Mouse (Mus musculus) lung, embryonic 14.5 days (tissue): ENCODE data around the gene Gckr. TPM values are rescaled to one million over a fixed set of nuclear protein-coding genes. Genes with fewer than 3 reads are reported as not detected.

ENCODE experiments used
- ATAC-seq: fragments of 200-750 bp; cut with Nextera tagmentation; 2 replicates; pipeline ENCODE4 v1.8.0; 2017; ENCODE audit warnings: mild to moderate bottlenecking, moderate TSS enrichment, moderate library complexity; ENCODE audit not compliant: insufficient read depth
- DNase-seq: peaks from one replicate; pipeline ENCODE4 v3.0.0-alpha.2; 2015
- H3K27ac ChIP-seq: fragments of 300-500 bp; sonication (generic); 2 replicates; pipeline ENCODE4 v1.5.1; 2014; ENCODE audit warnings: low read depth, mild to moderate bottlenecking, moderate library complexity
- H3K27me3 ChIP-seq: fragments of 300-500 bp; sonication (generic); 2 replicates; pipeline ENCODE4 v1.6.1; 2014; ENCODE audit warnings: low read length, control low read depth; ENCODE audit not compliant: insufficient read depth
- H3K36me3 ChIP-seq: fragments of 300-500 bp; sonication (generic); 2 replicates; pipeline ENCODE4 v1.6.1; 2014; ENCODE audit warnings: control low read depth; ENCODE audit not compliant: insufficient read depth
- H3K4me1 ChIP-seq: fragments of 300-500 bp; sonication (generic); 2 replicates; pipeline ENCODE4 v1.6.1; 2014; ENCODE audit warnings: antibody characterized with exemption, control low read depth; ENCODE audit not compliant: insufficient read depth
- H3K4me2 ChIP-seq: fragments of 300-500 bp; sonication (generic); 2 replicates; pipeline ENCODE4 v1.6.1; 2014; ENCODE audit warnings: mild to moderate bottlenecking
- H3K4me3 ChIP-seq: fragments of 300-500 bp; sonication (generic); 2 replicates; pipeline ENCODE4 v1.5.1; 2014; ENCODE audit warnings: low read depth, low read length
- H3K9ac ChIP-seq: fragments of 300-500 bp; sonication (generic); 2 replicates; pipeline ENCODE4 v1.6.1; 2014
- H3K9me3 ChIP-seq: fragments of 300-500 bp; sonication (generic); 2 replicates; pipeline ENCODE4 v1.6.1; 2016; ENCODE audit warnings: low read depth, low read length, control low read depth
- CTCF ChIP-seq: IDR thresholded peaks from 2 replicates; pipeline ENCODE4 v1.5.1; 2016; ENCODE audit warnings: antibody characterized with exemption, low read depth
- WGBS: fragments of 180-500 bp; shearing (Covaris S2); extraction: QIAGEN DNeasy Blood & Tissue Kit; methylation state at CpG from one replicate; pipeline ENCODE4 v1.1.7; 2014; 5-methylcytosine and 5-hydroxymethylcytosine counted together
- polyA plus RNA-seq: library from polyadenylated mRNA; unstranded; fragments of >200 nt; fragmentation: Nextera tagmentation; extraction: Ambion mirVana; gene quantifications from 2 replicates; pipeline ENCODE4 v1.2.1, GENCODE M21; 2014

The Gckr gene
- polyA plus RNA-seq = 0.34 TPM in 1 of 2 replicates, not detected in the other

GRCm38 (mm10) chr5:31297047-31297757, at the start of gene Gckr:
Gckr (plus strand) TSS chr5:31297443.
- peak within 1 kb of the TSS; percentile 83; the same call in 1 of the 2 replicates for H3K4me3 ChIP-seq
- 45% methylated on average over 13 of the region's 13 CpGs for WGBS

GRCm38 (mm10) chr5:31250716-31251115, 46.5 kb upstream of the Gckr start:
- Histone ChIP-seq H3K36me3 (peaks cover 92% of the 10 kb centered on the region), H3K4me3 (no peak overlapping the region), H3K9ac (no peak overlapping the region), H3K27me3 (no peaks in the 10 kb centered on the region), H3K4me2 (no peak overlapping the region), H3K27ac (no peak overlapping the region), H3K4me1 (no peaks in the 10 kb centered on the region), H3K9me3 (no peaks in the 10 kb centered on the region)
- DNase-seq (peak; percentile 26), ATAC-seq (peak; percentile 9; the same call in 1 of the 2 replicates)
- no peak for TF ChIP-seq CTCF
- WGBS = 36% methylated on average over 4 of the region's 4 CpGs

More at GRCm38 (mm10) chr5:31297047-31297757, at the start of gene Gckr:
- Histone ChIP-seq H3K9ac (no peak within 1 kb of the TSS; the same call in 1 of the 2 replicates), H3K4me1 (no peaks in the 10 kb centered on the region), H3K36me3 (peaks cover 14% of the 10 kb centered on the region), H3K27ac (no peak within 1 kb of the TSS), H3K27me3 (no peaks in the 10 kb centered on the region), H3K9me3 (no peaks in the 10 kb centered on the region), H3K4me2 (peak within 1 kb of the TSS; percentile 86)
- no peak for TF ChIP-seq CTCF
- no peak for ATAC-seq
- no peak for DNase-seq

- Histone ChIP-seq H3K27ac (peak within 1 kb of the TSS; percentile 78), H3K4me3 (peak within 1 kb of the TSS; percentile 41), H3K4me2 (peak within 1 kb of the TSS; percentile 56), H3K27me3 (no peaks in the 10 kb centered on the region), H3K9ac (peak within 1 kb of the TSS; percentile 50), H3K9me3 (no peaks in the 10 kb centered on the region), H3K4me1 (no peaks in the 10 kb centered on the region), H3K36me3 (peaks cover 90% of the 10 kb centered on the region)
- 22% methylated on average over 47 of the region's 47 CpGs for WGBS
- TF ChIP-seq CTCF = no peak
- DNase-seq (peak; percentile 65), ATAC-seq (peak; percentile 80)
These were observed 45.6 kb upstream of the Gckr start, which contains the start of gene Krtcap3 for GRCm38 (mm10) chr5:31251541-31252101. Krtcap3 (plus strand) TSS chr5:31251691.

GRCm38 (mm10) chr5:31252151-31252550, 45.1 kb upstream of the Gckr start:
- DNase-seq (no peak), ATAC-seq (no peak)
- peak overlapping the region; percentile 50 for H3K9ac ChIP-seq
- H3K36me3 ChIP-seq = peaks cover 86% of the 10 kb centered on the region
- peak overlapping the region; percentile 78 for H3K27ac ChIP-seq
- H3K4me3 ChIP-seq = peak overlapping the region; percentile 41
- no peaks in the 10 kb centered on the region for H3K27me3 ChIP-seq
- H3K9me3 ChIP-seq = no peaks in the 10 kb centered on the region
- no peaks in the 10 kb centered on the region for H3K4me1 ChIP-seq
- 45% methylated on average over 10 of the region's 10 CpGs for WGBS
- TF ChIP-seq CTCF = no peak
- peak overlapping the region; percentile 56 for H3K4me2 ChIP-seq

- Histone ChIP-seq H3K4me3 (peak overlapping the region; percentile 41), H3K4me2 (peak overlapping the region; percentile 56), H3K36me3 (peaks cover 84% of the 10 kb centered on the region), H3K4me1 (no peaks in the 10 kb centered on the region), H3K27me3 (no peaks in the 10 kb centered on the region), H3K9me3 (no peaks in the 10 kb centered on the region), H3K9ac (peak overlapping the region; percentile 50; the same call in 1 of the 2 replicates), H3K27ac (0 out of 2 replicates have a peak overlapping the region, but pooled peaks have one; percentile 78)
- DNase-seq (peak; percentile 23), ATAC-seq (no peak)
- WGBS = 71% methylated on average over 16 of the region's 16 CpGs
- no peak for TF ChIP-seq CTCF
These were observed 44.3 kb upstream of the Gckr start for GRCm38 (mm10) chr5:31252795-31253545.

GRCm38 (mm10) chr5:31253806-31254205, 43.4 kb upstream of the Gckr start:
- no peak for TF ChIP-seq CTCF
- no peak overlapping the region for H3K4me2 ChIP-seq
- no peak overlapping the region for H3K9ac ChIP-seq
- H3K9me3 ChIP-seq = no peaks in the 10 kb centered on the region
- ATAC-seq = no peak
- H3K27me3 ChIP-seq = no peaks in the 10 kb centered on the region
- no peak for DNase-seq
- H3K4me1 ChIP-seq = no peaks in the 10 kb centered on the region
- H3K36me3 ChIP-seq = peaks cover 77% of the 10 kb centered on the region
- WGBS = 87% methylated on average over 8 of the region's 8 CpGs
- H3K4me3 ChIP-seq = no peak overlapping the region
- H3K27ac ChIP-seq = no peak overlapping the region
